In the genomic region with DNA sequence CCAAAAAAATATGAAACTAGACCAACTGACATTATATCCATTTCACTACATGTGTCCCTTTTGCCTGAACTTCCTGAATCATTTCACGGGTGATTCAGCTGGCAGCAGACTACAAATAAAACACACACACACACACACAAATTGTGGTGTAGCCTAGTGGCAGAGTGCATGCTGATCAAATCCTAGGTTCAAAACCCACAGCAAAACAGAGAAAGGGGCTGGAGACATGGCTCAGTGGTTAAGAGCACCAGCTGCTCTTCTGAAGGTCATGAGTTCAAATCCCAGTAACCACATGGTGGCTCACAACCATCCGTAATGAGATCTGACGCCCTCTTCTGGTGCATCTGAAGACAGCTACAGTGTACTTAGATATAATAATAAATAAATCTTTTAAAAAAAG, we compare ENCODE assay signal across 1 mouse cellular context.
TF ChIP-seq lines count a peak whose summit lies in the region.

No protein-coding gene starts in this region.

TF ChIP-seq in MEL, 35 proteins besides CTCF, POLR2A, EP300 and RAD21:
- peak; percentile 87 for TF ChIP-seq TBP (IDR thresholded peaks at IDR 0.05; ENCODE audit: low read depth, low read length)
